Mouse (Mus musculus) brain, embryonic 14.5 days (tissue): ENCODE results near the gene Iqck.

Experiments used
- CTCF ChIP-seq: fragments of 200-500 bp; IDR thresholded peaks from 2 replicates; pipeline ENCODE4 v1.5.1; 2012; ENCODE audit warnings: inconsistent platforms, mild to moderate bottlenecking, moderate library complexity, borderline replicate concordance; ENCODE audit not compliant: insufficient read depth, insufficient read length; ENCODE audit errors: extremely low read depth
- POLR2A ChIP-seq: fragments of 200-500 bp; IDR thresholded peaks from 2 replicates; pipeline ENCODE4 v1.6.1; 2012; ENCODE audit warnings: mild to moderate bottlenecking, inconsistent platforms, borderline replicate concordance; ENCODE audit not compliant: poor library complexity, insufficient read depth, insufficient read length, severe bottlenecking; ENCODE audit errors: extremely low read depth

- TF ChIP-seq POLR2A (no peak), CTCF (no peak)
Measured at GRCm38 (mm10) chr7:118858640-118859039, 3.1 kb downstream of the Iqck start.
